Mouse (Mus musculus) liver, embryonic 14.5 days (tissue): ENCODE data around the gene Rab11b. TPM values are rescaled to one million over a fixed set of nuclear protein-coding genes. Genes with fewer than 3 reads are reported as not detected.

Source experiments
- ATAC-seq: fragments of 200-750 bp; cut with Nextera tagmentation; 2 replicates; pipeline ENCODE4 v1.8.0; 2017; ENCODE audit warnings: moderate number of reproducible peaks, mild to moderate bottlenecking, moderate library complexity; ENCODE audit not compliant: insufficient read depth
- DNase-seq, 3 experiments: peaks; one replicate each; pipeline ENCODE4 v3.0.0-alpha.2; 2012 to 2013; ENCODE audit warnings: low read depth in 3 of 3, low spot score in 3 of 3
- H3K27ac ChIP-seq: fragments of 300-500 bp; sonication (generic); 2 replicates; pipeline ENCODE4 v1.5.1; 2014; ENCODE audit warnings: moderate library complexity, mild to moderate bottlenecking, control low read depth, inconsistent platforms
- H3K27me3 ChIP-seq: fragments of 300-500 bp; sonication (generic); 2 replicates; pipeline ENCODE4 v1.6.1; 2014; ENCODE audit warnings: mild to moderate bottlenecking, low read length, moderate library complexity; ENCODE audit not compliant: control insufficient read depth, insufficient read depth
- H3K36me3 ChIP-seq: fragments of 300-500 bp; sonication (generic); replicated peaks from 2 replicates; pipeline ENCODE4 v1.6.1; 2014; ENCODE audit warnings: low read depth; ENCODE audit not compliant: control insufficient read depth, insufficient read depth
- H3K4me1 ChIP-seq, 2 experiments: fragments of 200-500 bp in 1 of 2; fragments of 300-500 bp in 1 of 2; sonication (generic) in 1 of 2; replicated peaks; 2 replicates each; pipeline ENCODE4 v1.6.1; 2012 to 2014; ENCODE audit warnings: antibody characterized with exemption in 1 of 2, inconsistent platforms in 1 of 2, low read length in 1 of 2; ENCODE audit not compliant: control insufficient read depth in 2 of 2, insufficient read depth in 2 of 2
- H3K4me2 ChIP-seq: fragments of 300-500 bp; sonication (generic); 2 replicates; pipeline ENCODE4 v1.6.1; 2014; ENCODE audit warnings: low read depth, mild to moderate bottlenecking, control low read depth, moderate library complexity
- H3K4me3 ChIP-seq, 2 experiments: fragments of 200-500 bp in 1 of 2; fragments of 300-500 bp in 1 of 2; sonication (generic) in 1 of 2; 2 replicates each; pipeline ENCODE4 v1.5.1; 2012 to 2014; ENCODE audit warnings: low read depth in 2 of 2, low read length in 2 of 2, mild to moderate bottlenecking in 2 of 2, control low read depth in 1 of 2, inconsistent platforms in 1 of 2, moderate library complexity in 1 of 2; ENCODE audit not compliant: insufficient read depth in 1 of 2
- H3K9ac ChIP-seq: fragments of 300-500 bp; sonication (generic); replicated peaks from 2 replicates; pipeline ENCODE4 v1.6.1; 2014; ENCODE audit warnings: mild to moderate bottlenecking, control low read depth, moderate library complexity
- H3K9me3 ChIP-seq: fragments of 300-500 bp; sonication (generic); 2 replicates; pipeline ENCODE4 v1.6.1; 2016; ENCODE audit warnings: low read length, mixed read lengths; ENCODE audit not compliant: control insufficient read depth
- CTCF ChIP-seq: IDR thresholded peaks from 2 replicates; pipeline ENCODE4 v1.5.1; 2016; ENCODE audit warnings: antibody characterized with exemption, low read depth, control low read depth
- EP300 ChIP-seq: IDR thresholded peaks from 2 replicates; pipeline ENCODE4 v1.6.1; 2016; ENCODE audit warnings: antibody characterized with exemption, low read depth
- WGBS: fragments of 180-500 bp; shearing (Covaris S2); extraction: QIAGEN DNeasy Blood & Tissue Kit; methylation state at CpG from one replicate; pipeline ENCODE4 v1.1.7; 2014; ENCODE audit not compliant: insufficient replicate concordance; 5-methylcytosine and 5-hydroxymethylcytosine counted together
- polyA plus RNA-seq, 2 experiments: library from polyadenylated mRNA; depleted of rRNA in 1 of 2; stranded (reverse) in 1 of 2; unstranded in 1 of 2; fragments of >200 nt; fragmentation: Nextera tagmentation in 1 of 2; extraction: Ambion mirVana in 1 of 2; gene quantifications; 2 replicates each; pipeline versions ENCODE4 v1.2.1 to v1.2.3; 2012 to 2014

Gene Rab11b
- polyA plus RNA-seq, 2 experiments, result 62.6 to 91.1 TPM

- Histone ChIP-seq H3K27ac (no peak overlapping the region), H3K36me3 (no peaks in the 10 kb centered on the region), H3K9me3 (no peaks in the 10 kb centered on the region), H3K4me2 (no peak overlapping the region), H3K9ac (no peak overlapping the region), H3K4me3 (no peak overlapping the region), H3K4me1 (peaks cover 0 to 4% of the 10 kb centered on the region in 2 experiments; a peak in 1 of 4 replicates), H3K27me3 (no peaks in the 10 kb centered on the region)
- TF ChIP-seq EP300, result no peak
- TF ChIP-seq CTCF, result no peak
- no peak for DNase-seq
- 0 out of 2 replicates have a peak, but pooled peaks have one; percentile 35 for ATAC-seq
- 52% methylated on average over 4 of the region's 4 CpGs for WGBS
These were observed 43.9 kb upstream of the Rab11b start for GRCm38 (mm10) chr17:33804205-33804604.

GRCm38 (mm10) chr17:33802221-33802620, 41.9 kb upstream of the Rab11b start:
- no peak for DNase-seq
- Histone ChIP-seq H3K27me3 (no peaks in the 10 kb centered on the region), H3K4me3 (no peak overlapping the region), H3K36me3 (no peaks in the 10 kb centered on the region), H3K4me1 (peaks cover 0 to 4% of the 10 kb centered on the region in 2 experiments; a peak in 1 of 4 replicates), H3K9ac (no peak overlapping the region), H3K27ac (no peak overlapping the region), H3K4me2 (no peak overlapping the region), H3K9me3 (no peaks in the 10 kb centered on the region)
- TF ChIP-seq CTCF (peak; percentile 60), EP300 (no peak)
- WGBS, result 4% methylated on average over 2 of the region's 2 CpGs
- no peak for ATAC-seq

- no peak for TF ChIP-seq EP300
- no peak for TF ChIP-seq CTCF
- 17% methylated on average over 1 of the region's 1 CpGs for WGBS
These were observed 38.9 kb upstream of the Rab11b start for GRCm38 (mm10) chr17:33799277-33799676.

GRCm38 (mm10) chr17:33798306-33798705, 38.0 kb upstream of the Rab11b start:
- no peaks in the 10 kb centered on the region for H3K9me3 ChIP-seq
- H3K4me2 ChIP-seq, result no peak overlapping the region
- H3K27me3 ChIP-seq, result no peaks in the 10 kb centered on the region
- no peaks in the 10 kb centered on the region for H3K4me1 ChIP-seq
- 42% methylated on average over 3 of the region's 3 CpGs for WGBS
- no peak overlapping the region for H3K27ac ChIP-seq
- H3K9ac ChIP-seq, result no peak overlapping the region
- TF ChIP-seq CTCF, result no peak; the same call in 1 of the 2 replicates
- TF ChIP-seq EP300, result no peak
- no peaks in the 10 kb centered on the region for H3K36me3 ChIP-seq
- DNase-seq (no peak), ATAC-seq (no peak)
- no peak overlapping the region for H3K4me3 ChIP-seq

More at GRCm38 (mm10) chr17:33799277-33799676, 38.9 kb upstream of the Rab11b start:
- H3K27me3 ChIP-seq, result no peaks in the 10 kb centered on the region
- H3K4me1 ChIP-seq, result peaks cover 0 to 2% of the 10 kb centered on the region in 2 experiments; a peak in 1 of 4 replicates
- no peak overlapping the region for H3K27ac ChIP-seq
- H3K4me2 ChIP-seq, result no peak overlapping the region
- H3K36me3 ChIP-seq, result no peaks in the 10 kb centered on the region
- no peaks in the 10 kb centered on the region for H3K9me3 ChIP-seq
- no peak overlapping the region for H3K9ac ChIP-seq
- H3K4me3 ChIP-seq, result no peak overlapping the region
- DNase-seq (no peak), ATAC-seq (no peak)

- H3K9me3 ChIP-seq, result no peaks in the 10 kb centered on the region
- H3K4me2 ChIP-seq, result no peak overlapping the region
- no peak overlapping the region for H3K4me3 ChIP-seq
- DNase-seq (no peak), ATAC-seq (no peak)
- no peak for TF ChIP-seq EP300
- no peak for TF ChIP-seq CTCF
- no peak overlapping the region for H3K27ac ChIP-seq
- H3K4me1 ChIP-seq, result peaks cover 0 to 5% of the 10 kb centered on the region in 2 experiments; a peak in 2 of 4 replicates
- WGBS, result 16% methylated on average over 4 of the region's 4 CpGs
- H3K27me3 ChIP-seq, result no peaks in the 10 kb centered on the region
- no peaks in the 10 kb centered on the region for H3K36me3 ChIP-seq
- H3K9ac ChIP-seq, result no peak overlapping the region
These were observed 28.4 kb upstream of the Rab11b start for GRCm38 (mm10) chr17:33788732-33789131.
